Mouse (Mus musculus) liver, embryonic 14.5 days (tissue): ENCODE results near the gene Ubtf. TPM values are rescaled to one million over a fixed set of nuclear protein-coding genes. Genes with fewer than 3 reads are reported as not detected.

ENCODE experiments used
- ATAC-seq: fragments of 200-750 bp; cut with Nextera tagmentation; 2 replicates; pipeline ENCODE4 v1.8.0; 2017; ENCODE audit warnings: moderate number of reproducible peaks, mild to moderate bottlenecking, moderate library complexity; ENCODE audit not compliant: insufficient read depth
- DNase-seq, 3 experiments: peaks; one replicate each; pipeline ENCODE4 v3.0.0-alpha.2; 2012 to 2013; ENCODE audit warnings: low read depth in 3 of 3, low spot score in 3 of 3
- H3K27ac ChIP-seq: fragments of 300-500 bp; sonication (generic); 2 replicates; pipeline ENCODE4 v1.5.1; 2014; ENCODE audit warnings: moderate library complexity, mild to moderate bottlenecking, control low read depth, inconsistent platforms
- H3K27me3 ChIP-seq: fragments of 300-500 bp; sonication (generic); 2 replicates; pipeline ENCODE4 v1.6.1; 2014; ENCODE audit warnings: mild to moderate bottlenecking, low read length, moderate library complexity; ENCODE audit not compliant: control insufficient read depth, insufficient read depth
- H3K36me3 ChIP-seq: fragments of 300-500 bp; sonication (generic); replicated peaks from 2 replicates; pipeline ENCODE4 v1.6.1; 2014; ENCODE audit warnings: low read depth; ENCODE audit not compliant: control insufficient read depth, insufficient read depth
- H3K4me1 ChIP-seq, 2 experiments: fragments of 200-500 bp in 1 of 2; fragments of 300-500 bp in 1 of 2; sonication (generic) in 1 of 2; replicated peaks; 2 replicates each; pipeline ENCODE4 v1.6.1; 2012 to 2014; ENCODE audit warnings: antibody characterized with exemption in 1 of 2, inconsistent platforms in 1 of 2, low read length in 1 of 2; ENCODE audit not compliant: control insufficient read depth in 2 of 2, insufficient read depth in 2 of 2
- H3K4me2 ChIP-seq: fragments of 300-500 bp; sonication (generic); 2 replicates; pipeline ENCODE4 v1.6.1; 2014; ENCODE audit warnings: low read depth, mild to moderate bottlenecking, control low read depth, moderate library complexity
- H3K4me3 ChIP-seq, 2 experiments: fragments of 200-500 bp in 1 of 2; fragments of 300-500 bp in 1 of 2; sonication (generic) in 1 of 2; 2 replicates each; pipeline ENCODE4 v1.5.1; 2012 to 2014; ENCODE audit warnings: low read depth in 2 of 2, low read length in 2 of 2, mild to moderate bottlenecking in 2 of 2, control low read depth in 1 of 2, inconsistent platforms in 1 of 2, moderate library complexity in 1 of 2; ENCODE audit not compliant: insufficient read depth in 1 of 2
- H3K9ac ChIP-seq: fragments of 300-500 bp; sonication (generic); replicated peaks from 2 replicates; pipeline ENCODE4 v1.6.1; 2014; ENCODE audit warnings: mild to moderate bottlenecking, control low read depth, moderate library complexity
- H3K9me3 ChIP-seq: fragments of 300-500 bp; sonication (generic); 2 replicates; pipeline ENCODE4 v1.6.1; 2016; ENCODE audit warnings: low read length, mixed read lengths; ENCODE audit not compliant: control insufficient read depth
- CTCF ChIP-seq: IDR thresholded peaks from 2 replicates; pipeline ENCODE4 v1.5.1; 2016; ENCODE audit warnings: antibody characterized with exemption, low read depth, control low read depth
- EP300 ChIP-seq: IDR thresholded peaks from 2 replicates; pipeline ENCODE4 v1.6.1; 2016; ENCODE audit warnings: antibody characterized with exemption, low read depth
- WGBS: fragments of 180-500 bp; shearing (Covaris S2); extraction: QIAGEN DNeasy Blood & Tissue Kit; methylation state at CpG from one replicate; pipeline ENCODE4 v1.1.7; 2014; ENCODE audit not compliant: insufficient replicate concordance; 5-methylcytosine and 5-hydroxymethylcytosine counted together
- polyA plus RNA-seq, 2 experiments: library from polyadenylated mRNA; depleted of rRNA in 1 of 2; stranded (reverse) in 1 of 2; unstranded in 1 of 2; fragments of >200 nt; fragmentation: Nextera tagmentation in 1 of 2; extraction: Ambion mirVana in 1 of 2; gene quantifications; 2 replicates each; pipeline versions ENCODE4 v1.2.1 to v1.2.3; 2012 to 2014

Gene Ubtf
- polyA plus RNA-seq, 2 experiments = 34.7 to 42.5 TPM

DNA sequence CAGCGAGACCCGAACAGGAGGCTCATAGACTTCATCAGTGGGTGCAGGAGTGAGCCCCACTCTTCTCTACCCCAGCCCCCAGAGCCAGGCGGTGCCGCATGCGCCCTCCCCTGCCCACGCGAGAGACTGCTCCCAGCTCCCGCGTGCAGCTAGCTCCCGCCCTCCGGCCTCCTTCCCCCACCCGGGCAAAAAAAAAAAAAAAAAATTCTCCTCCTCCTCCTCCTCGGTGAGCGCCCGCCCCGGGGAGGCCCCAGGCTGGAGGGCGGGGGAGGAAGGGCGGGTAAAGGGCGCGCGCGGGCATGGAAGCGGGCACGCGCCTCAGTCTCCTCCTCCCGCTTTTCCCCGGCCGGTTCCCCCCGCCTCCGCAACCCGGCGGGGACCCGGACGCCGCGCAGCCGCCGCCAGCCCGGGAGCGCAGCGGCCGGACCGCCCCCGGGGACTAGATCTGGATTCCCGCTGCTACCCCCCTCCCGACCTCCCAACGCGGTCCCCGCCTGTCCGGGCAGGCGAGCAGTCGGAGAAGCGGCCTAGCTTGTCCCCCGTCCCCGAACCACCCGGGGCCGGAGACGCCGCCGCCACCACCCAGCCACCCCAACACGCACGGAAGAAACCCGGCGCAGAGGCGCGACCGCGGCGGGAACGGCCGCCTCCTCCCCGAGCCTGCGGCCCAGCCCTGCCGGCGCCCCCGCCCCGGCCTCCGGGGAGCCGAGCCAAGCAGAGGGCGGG, 2.8 kb downstream of the Ubtf start:
- Histone ChIP-seq H3K4me1 (peaks cover 8 to 20% of the 10 kb centered on the region in 2 experiments), H3K4me3 (peak overlapping the region; percentile 95 to 99), H3K9me3 (no peaks in the 10 kb centered on the region), H3K4me2 (peak overlapping the region; percentile 98), H3K36me3 (peaks cover 32% of the 10 kb centered on the region), H3K27me3 (no peaks in the 10 kb centered on the region), H3K27ac (peak overlapping the region; percentile 86), H3K9ac (peak overlapping the region; percentile 100)
- TF ChIP-seq CTCF (peak; percentile 29), EP300 (no peak; the same call in 1 of the 2 replicates)
- whole genome bisulfite sequencing = under 1% methylated on average over 67 of the region's 80 CpGs
- DNase-seq (peak; percentile 83 to 91 (median 88)), ATAC-seq (peak; percentile 71)

DNA sequence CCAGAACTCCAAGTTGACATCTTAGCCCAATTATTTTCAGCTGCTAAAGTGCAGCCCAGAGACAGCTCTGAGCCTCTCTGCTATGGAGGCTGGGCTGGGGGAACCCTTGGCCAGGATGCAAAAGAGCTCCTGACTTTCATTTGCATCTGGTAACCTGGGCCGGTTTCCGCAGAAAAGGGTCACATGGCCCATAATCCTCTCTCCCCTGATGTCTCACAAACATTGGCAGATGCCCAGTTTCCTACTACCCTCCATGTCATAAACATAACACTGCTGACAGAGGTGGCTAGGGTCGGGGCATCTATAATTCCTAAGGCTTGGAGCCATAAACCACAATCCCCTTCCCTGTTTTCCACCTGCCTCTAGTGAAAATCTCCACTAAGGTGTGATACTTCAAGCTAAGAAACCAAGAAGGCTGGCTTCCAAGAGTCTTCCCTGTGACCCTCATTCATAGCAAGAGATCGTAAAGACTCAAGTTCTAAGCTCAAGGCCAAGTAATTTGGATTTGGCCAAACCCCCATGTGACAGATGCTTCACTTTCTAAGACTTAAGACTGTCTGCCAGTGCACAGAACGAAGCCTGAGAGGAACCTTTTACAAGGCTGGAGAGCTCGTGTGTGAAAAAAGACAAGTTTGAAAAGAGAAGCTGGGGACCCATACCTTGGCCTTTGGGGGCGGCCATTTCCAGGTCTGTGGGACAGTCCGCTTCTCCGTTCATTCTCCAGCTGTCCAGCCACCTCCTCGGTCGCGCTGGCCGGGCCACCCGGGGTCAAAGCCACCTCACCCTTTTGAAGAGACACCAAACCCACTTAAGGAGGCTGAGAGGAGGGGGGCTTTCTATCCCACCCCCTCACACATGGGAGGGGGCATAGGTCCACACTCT, 3.6 kb downstream of the Ubtf start:
- WGBS = 8% methylated on average over 14 of the region's 14 CpGs
- peaks cover 8 to 20% of the 10 kb centered on the region in 2 experiments for H3K4me1 ChIP-seq
- H3K4me3 ChIP-seq = peak overlapping the region; percentile 68 to 99
- no peaks in the 10 kb centered on the region for H3K9me3 ChIP-seq
- no peak for ATAC-seq
- peak overlapping the region; percentile 100 for H3K9ac ChIP-seq
- peaks cover 32% of the 10 kb centered on the region for H3K36me3 ChIP-seq
- TF ChIP-seq EP300 (no peak), CTCF (no peak)
- peak overlapping the region; percentile 98 for H3K4me2 ChIP-seq
- peak overlapping the region; percentile 63 for H3K27ac ChIP-seq
- DNase-seq = no peak
- H3K27me3 ChIP-seq = no peaks in the 10 kb centered on the region

DNA sequence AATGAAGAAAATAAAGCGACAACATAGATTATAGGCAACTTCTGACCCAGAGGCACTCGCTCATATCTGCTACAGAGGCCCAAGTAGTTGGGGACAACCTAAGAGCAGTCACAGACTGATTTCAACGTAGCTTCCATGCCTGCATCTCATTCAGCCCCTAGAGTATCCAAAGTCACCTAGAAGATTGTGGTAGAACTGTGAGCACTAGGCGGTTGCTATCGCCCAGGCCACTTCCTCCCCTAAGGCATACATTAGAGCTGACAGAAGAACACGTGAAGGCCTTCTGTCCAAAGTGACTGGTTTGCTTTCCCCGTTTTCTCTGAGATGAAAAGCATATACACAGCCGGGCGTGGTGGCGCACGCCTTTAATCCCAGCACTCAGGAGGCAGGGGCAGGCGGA, 5.2 kb downstream of the Ubtf start:
- Histone ChIP-seq H3K9me3 (no peaks in the 10 kb centered on the region), H3K4me1 (peaks cover 16 to 18% of the 10 kb centered on the region in 2 experiments; a peak in 3 of 4 replicates), H3K27me3 (no peaks in the 10 kb centered on the region), H3K36me3 (peaks cover 48% of the 10 kb centered on the region), H3K9ac (no peak overlapping the region), H3K4me2 (no peak overlapping the region), H3K27ac (no peak overlapping the region), H3K4me3 (no peak overlapping the region)
- no peak for DNase-seq
- no peak for ATAC-seq
- TF ChIP-seq CTCF = no peak
- no peak for TF ChIP-seq EP300
- 75% methylated on average over 12 of the region's 12 CpGs for WGBS

DNA sequence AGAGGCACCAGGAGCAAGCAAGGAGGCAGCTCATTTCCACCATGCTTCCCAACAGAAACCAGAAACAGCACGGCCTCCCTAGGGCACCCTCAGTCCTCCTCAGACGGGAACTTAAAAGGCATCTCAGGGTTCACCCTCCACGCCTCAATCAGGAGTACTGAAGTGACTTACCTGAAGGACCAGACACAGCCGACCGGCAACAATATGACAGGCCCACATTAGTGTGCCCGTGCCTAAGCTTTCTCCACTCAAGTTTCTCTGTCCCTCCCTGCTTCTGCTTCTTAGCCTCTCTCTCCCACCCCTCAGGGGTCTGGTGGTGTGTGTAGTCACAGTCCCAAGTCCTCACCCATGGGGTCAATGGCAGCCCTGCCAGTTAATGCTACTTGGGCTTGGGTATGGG, 7.0 kb downstream of the Ubtf start:
- H3K9me3 ChIP-seq = no peaks in the 10 kb centered on the region
- H3K4me2 ChIP-seq = no peak overlapping the region
- no peak overlapping the region for H3K4me3 ChIP-seq
- no peak for ATAC-seq
- WGBS = 82% methylated on average over 6 of the region's 6 CpGs
- TF ChIP-seq EP300 = no peak
- TF ChIP-seq CTCF = no peak
- no peak for DNase-seq
- peaks cover 18 to 24% of the 10 kb centered on the region in 2 experiments for H3K4me1 ChIP-seq
- no peak overlapping the region for H3K27ac ChIP-seq
- no peak overlapping the region for H3K9ac ChIP-seq
- H3K27me3 ChIP-seq = no peaks in the 10 kb centered on the region
- H3K36me3 ChIP-seq = peaks cover 61% of the 10 kb centered on the region

DNA sequence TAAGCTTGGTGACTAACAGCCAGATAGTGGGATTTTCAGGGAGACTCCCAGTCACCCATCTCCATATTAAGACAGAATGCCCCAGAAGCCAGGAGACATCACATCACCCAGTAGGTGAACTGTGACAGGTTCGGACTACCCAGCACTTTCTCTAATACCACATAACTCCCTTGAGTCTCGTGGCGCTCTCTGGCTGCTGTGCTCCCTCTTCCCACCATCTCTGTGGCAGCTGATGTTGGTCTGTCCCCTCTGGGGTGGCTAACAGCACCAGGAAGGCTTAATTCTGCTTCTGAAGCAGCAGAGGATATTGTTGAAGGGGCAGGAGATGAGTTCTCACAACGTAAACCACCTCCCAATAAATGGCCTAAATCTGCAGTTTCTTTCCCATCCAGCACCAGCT, 7.6 kb downstream of the Ubtf start:
- Histone ChIP-seq H3K4me3 (no peak overlapping the region), H3K27ac (no peak overlapping the region), H3K27me3 (no peaks in the 10 kb centered on the region), H3K36me3 (peaks cover 67% of the 10 kb centered on the region), H3K4me2 (no peak overlapping the region), H3K9ac (no peak overlapping the region), H3K4me1 (peaks cover 18 to 24% of the 10 kb centered on the region in 2 experiments), H3K9me3 (no peaks in the 10 kb centered on the region)
- DNase-seq = no peak
- no peak for ATAC-seq
- TF ChIP-seq CTCF (no peak), EP300 (no peak)
- 81% methylated on average over 4 of the region's 4 CpGs for WGBS
